Mouse (Mus musculus) G1E (cell line): ENCODE measurements around the gene Son.

Experiments
- CTCF ChIP-seq: IDR thresholded peaks from 2 replicates; pipeline ENCODE4 v1.5.1; 2012; ENCODE audit warnings: low read depth, low read length, inconsistent platforms, mixed read lengths
- GATA1 ChIP-seq: IDR thresholded peaks from 2 replicates; pipeline ENCODE4 v1.6.1; 2012; ENCODE audit warnings: borderline replicate concordance, low read length, inconsistent platforms, mixed read lengths
- GATA2 ChIP-seq: IDR thresholded peaks from 2 replicates; pipeline ENCODE4 v1.6.1; 2012; ENCODE audit warnings: low read depth, low read length, inconsistent platforms, borderline replicate concordance
- POLR2AphosphoS5 ChIP-seq: IDR thresholded peaks from 2 replicates; pipeline ENCODE4 v1.6.1; 2012; ENCODE audit warnings: low read depth, low read length, inconsistent platforms; ENCODE audit not compliant: insufficient replicate concordance
- TAL1 ChIP-seq: conservative IDR thresholded peaks from 2 replicates; pipeline ENCODE4 v1.6.1; 2012; ENCODE audit warnings: low read depth, low read length, inconsistent platforms, mixed read lengths

DNA sequence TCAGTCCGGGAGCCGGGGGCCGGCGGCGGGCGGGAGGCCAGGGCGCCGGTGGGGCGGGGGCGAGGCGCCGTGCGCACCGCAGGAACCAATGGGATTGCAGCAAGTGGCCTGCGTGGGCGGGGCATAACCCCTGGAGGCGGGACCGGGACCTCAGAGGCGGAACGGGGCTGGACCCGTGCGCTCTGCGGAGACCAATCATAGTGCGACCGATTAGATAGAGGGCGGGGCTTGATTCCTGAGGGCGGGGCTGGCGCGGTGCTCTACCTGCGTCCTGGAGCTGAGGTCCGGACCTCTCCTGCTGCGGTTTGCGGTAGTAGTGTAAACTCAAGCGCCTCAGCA, 49.7 kb upstream of the Son start, which contains the start of gene Tmem50b:
- TF ChIP-seq CTCF, result no peak
- TF ChIP-seq GATA1, result no peak
- TF ChIP-seq GATA2, result no peak
- TF ChIP-seq POLR2AphosphoS5, result no peak
- TF ChIP-seq TAL1, result no peak
